Mouse (Mus musculus) v-Abl transformed pro-B cells (cell line): ENCODE data around the gene Rfx3.

ENCODE experiments used
- in situ Hi-C, 2 experiments: fragments of 400-800 bp; cut with MboI; formaldehyde crosslinking; loops; one replicate each; pipeline ENCODE4 v1.15.1; 2025; ENCODE audit not compliant: unreplicated experiment in 2 of 2

Gene Rfx3

DNA sequence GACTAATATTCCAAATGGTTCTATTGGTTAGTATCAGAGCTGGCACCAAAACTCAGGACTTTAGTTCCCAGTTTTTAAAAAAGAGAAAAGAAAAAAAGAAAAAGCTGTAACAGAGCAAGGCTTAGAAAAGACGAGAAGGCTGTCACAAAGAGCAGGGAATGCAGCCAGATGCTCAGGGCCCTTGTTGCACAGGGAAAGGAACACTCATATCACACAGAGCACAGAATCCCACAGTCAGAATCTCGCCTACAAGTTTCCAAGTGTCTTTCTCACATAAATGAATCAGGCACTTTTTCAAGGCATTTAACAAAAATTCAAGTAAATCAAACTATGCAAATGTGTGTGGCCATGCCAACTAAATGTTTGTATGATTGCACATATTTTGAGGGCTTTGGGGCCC, 94.5 kb downstream of the Rfx3 start:
- in situ Hi-C loops = loop anchor here in 1 of 2 experiments (25.0 kb wide), 1 partner anchor 479 kb away; the partner anchor contains the start of gene Pum3

DNA sequence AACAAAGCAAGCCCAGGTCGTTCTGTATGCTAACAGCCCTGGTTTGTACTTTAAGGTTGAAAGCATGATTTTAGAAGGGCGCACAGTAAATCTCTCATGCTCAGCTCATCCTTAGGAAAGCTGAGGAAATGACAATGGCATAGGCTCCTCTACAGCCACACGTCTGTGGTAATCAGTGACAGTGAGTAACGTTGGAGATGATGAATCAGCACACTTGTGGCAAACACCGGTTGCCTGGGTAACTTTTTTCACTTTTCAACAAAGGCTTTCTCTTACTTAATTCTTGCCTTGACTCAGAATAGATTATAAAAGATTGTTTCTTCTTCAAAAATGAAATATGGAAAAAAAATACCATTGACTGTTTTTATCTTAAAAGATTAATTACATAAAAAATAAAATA, 104.0 kb downstream of the Rfx3 start:
- in situ Hi-C loops = loop anchor here in 1 of 2 experiments (25.0 kb wide), 1 partner anchor 470 kb away; the partner anchor contains the start of gene Pum3

DNA sequence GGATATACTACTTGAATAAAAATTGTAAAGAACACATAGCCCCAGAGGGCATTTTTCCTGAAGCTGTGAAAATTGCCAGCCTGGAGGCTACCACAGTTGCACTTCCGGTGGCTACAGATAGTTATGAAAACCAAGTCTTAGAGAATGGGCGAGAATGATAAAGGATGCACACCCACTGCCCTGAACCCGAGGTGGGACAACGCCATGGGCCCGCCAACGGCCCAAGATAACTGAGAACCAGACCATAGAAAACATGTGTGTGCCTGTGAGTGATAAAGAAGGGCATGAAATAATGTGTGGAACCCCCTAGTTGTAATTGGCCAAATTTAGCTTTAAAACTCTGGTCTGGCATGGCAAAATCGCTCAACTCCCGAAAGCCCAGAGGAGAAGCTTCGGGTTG, 105.0 kb downstream of the Rfx3 start:
- in situ Hi-C loops = loop anchor here in 1 of 2 experiments (25.0 kb wide), 1 partner anchor 469 kb away; the partner anchor contains the start of gene Pum3

DNA sequence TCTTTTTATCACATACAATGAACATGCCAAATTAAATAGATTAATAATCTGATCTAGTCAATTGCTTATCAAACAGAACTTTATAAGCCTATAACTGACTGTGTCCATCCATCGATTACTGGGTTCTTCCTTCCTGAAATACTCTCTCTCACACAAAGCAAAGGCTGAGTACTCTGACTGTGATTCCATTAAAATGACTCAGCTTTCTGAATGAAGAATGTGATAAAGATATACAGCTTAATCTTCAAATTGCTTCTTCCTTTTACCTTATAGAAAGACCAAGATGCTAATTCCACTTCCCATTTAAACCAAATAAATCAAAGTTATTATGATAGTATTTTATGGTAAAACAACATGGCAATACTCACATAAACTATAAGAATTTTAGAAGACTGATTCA, 105.8 kb downstream of the Rfx3 start:
- in situ Hi-C loops = loop anchor here in 1 of 2 experiments (25.0 kb wide), 1 partner anchor 468 kb away; the partner anchor contains the start of gene Pum3

DNA sequence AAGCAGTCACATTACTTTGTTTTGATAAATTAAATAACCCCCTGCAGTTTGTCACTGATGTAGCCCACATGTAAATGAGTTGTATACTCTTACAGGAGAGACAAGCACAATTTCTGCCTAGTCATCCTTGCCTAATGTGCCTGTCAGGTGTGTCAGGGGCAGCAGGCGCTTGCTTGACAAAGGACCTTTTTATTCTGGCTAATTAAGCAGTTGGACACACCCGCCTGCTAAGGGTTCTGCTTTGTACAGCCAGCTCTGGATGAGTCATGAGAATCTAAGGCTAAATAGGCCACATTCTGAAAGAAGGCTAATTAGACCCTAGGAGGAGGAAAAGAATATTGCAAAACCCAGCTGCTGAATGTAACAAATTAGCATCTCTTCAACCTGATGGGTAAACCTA, 106.3 kb downstream of the Rfx3 start:
- in situ Hi-C loops = loop anchor here in 1 of 2 experiments (25.0 kb wide), 1 partner anchor 467 kb away; the partner anchor contains the start of gene Pum3

DNA sequence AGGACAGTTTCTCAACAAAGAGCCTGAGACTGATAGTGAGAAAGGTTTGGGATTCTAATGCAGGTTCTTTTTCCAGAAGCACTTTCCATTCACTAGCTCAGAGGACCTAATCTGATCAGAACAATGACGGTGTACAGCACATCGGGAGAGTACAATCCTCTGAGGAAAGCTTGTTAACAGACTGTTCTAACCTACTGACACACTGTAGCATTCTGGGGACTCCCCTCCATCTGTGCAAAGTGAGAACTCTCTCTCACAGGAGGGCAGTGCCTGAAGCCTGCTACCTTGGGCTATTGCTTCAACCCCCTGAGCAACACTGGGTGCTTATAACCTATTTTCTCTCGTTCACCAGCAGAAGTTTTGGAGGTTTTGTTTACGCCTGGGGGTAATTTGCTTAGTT, 106.8 kb downstream of the Rfx3 start:
- in situ Hi-C loops = loop anchor here in 1 of 2 experiments (25.0 kb wide), 1 partner anchor 467 kb away; the partner anchor contains the start of gene Pum3

DNA sequence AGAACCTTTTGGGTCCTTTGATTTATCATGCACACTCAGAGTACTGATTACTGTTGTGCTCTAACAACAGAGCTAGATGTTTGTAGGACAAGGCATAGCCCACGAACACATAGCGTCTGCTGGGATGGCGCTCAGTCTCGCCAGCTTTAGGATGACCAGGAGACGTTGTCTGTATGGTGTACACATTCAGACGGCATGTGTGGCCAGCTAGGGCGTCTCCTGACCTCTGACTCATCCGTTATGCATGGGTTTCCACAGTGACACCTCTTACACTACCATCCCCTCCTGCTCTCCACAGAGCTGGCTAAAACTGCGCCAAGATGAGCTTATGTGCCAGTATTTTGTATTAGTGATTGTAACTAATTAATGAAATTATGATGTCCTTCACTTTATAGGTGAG, 108.4 kb downstream of the Rfx3 start:
- in situ Hi-C loops = loop anchor here in 1 of 2 experiments (25.0 kb wide), 1 partner anchor 465 kb away; the partner anchor contains the start of gene Pum3

DNA sequence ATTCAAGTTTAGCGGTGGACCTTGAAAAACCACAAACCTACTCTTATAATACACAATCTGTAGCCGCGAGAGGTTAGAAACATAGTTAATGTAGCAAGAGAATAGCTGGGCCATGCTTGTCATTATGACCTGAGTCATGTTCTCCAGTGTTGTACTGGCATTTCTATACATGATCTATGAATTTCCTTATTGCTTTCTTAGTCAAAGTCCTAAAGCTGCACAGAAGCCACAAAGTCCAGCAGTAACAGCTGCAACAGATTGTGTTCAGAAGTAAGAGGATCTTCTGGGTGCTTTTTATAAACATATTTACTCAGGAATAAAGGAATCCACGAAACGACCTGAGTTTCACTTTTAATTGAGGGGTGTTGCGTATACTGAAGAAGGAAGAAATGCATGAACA, 109.3 kb downstream of the Rfx3 start:
- in situ Hi-C loops = loop anchor here in 1 of 2 experiments (25.0 kb wide), 1 partner anchor 464 kb away; the partner anchor contains the start of gene Pum3

DNA sequence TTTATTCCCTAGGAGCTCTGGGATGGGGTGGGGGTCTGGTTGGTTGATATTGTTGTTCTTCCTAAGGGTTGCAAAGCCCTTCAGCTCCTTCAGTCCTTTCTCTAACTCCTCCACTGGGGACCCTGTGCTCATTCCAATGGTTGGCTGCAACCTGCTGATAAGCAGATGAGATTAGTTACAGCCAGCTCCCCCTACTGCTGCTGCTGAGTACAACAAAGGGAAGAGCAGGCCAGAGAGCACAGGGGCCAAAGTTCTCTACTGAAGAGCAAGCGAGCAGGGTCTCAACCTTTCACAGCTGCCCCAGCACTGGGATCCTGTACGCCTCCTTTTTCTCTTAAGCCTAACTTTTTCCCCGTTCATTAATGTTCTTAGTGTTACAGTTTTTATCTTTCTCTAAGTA, 126.4 kb downstream of the Rfx3 start:
- in situ Hi-C loops = no loop called here

DNA sequence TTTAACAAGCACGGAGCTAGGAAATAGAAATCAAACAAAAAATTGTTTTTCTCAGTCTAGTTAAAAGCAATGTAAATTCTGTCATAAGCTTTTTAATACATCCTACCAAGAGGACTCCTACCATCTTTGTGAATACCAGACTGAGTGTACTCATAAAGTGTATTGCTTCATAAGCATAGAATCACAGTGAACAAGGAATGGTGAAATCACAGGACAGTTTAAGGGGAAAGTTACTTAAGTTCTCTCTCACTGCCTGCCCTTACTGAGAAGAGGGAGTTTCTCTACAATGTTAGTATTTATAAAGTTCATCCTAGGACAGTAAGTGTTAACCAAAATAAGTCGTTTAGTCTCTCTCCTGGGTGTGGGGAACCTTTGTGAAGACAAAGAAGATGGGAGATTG, 133.5 kb downstream of the Rfx3 start:
- in situ Hi-C loops = no loop called here

DNA sequence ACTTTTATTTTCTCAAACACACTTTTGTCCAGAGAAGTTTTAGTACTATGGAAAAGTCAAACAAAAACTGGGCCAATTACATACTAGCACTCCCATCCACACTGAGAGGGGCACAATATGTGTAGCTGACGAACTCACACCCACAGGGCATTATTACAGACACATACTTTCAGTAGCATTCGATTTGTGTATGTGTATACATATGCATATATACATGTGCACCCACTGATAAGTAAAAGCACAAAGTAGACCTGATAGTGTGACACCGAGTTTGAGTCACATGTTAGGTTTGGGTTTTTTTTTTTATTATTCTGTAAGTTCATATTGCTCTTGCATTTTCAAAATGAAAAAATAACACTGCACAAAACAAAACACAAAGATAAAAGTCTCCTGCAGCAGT, 140.2 kb downstream of the Rfx3 start:
- in situ Hi-C loops = no loop called here

DNA sequence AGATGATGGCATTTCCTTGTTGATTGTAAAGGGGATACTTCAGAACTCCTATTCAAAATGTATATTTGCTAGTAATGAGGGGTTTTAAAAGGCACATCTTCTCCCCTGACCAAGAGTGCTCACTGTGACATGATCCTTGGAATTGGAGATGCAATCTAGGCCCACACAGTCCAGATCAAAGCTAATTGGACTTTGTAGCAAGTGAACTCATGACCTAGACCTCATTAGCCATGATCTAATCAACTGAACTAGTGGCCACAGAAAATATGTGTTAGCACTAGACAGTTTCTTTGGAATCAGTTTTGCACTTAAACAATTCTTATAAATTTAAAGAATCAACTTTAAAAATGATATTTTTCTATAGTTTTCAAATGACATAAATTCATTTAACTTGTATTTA, 151.3 kb downstream of the Rfx3 start:
- in situ Hi-C loops = no loop called here

DNA sequence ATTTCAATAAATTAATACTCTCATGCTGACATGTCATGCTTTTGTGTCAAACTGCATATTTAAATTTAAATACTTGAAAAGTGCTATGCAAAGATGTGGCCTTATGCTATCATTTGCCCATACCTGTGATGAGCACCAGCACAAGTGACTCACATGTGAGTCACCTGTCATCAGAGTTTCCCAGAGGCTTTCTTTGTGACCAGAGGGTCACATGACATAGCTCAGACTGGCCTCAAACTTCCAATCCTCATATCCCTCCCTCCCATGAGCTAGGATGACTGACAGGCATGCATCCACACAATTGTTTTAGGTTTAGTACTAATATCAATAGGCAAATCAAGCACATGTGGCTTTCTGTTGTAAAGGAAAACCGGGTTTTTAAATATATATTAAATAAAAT, 162.0 kb downstream of the Rfx3 start:
- in situ Hi-C loops = no loop called here

DNA sequence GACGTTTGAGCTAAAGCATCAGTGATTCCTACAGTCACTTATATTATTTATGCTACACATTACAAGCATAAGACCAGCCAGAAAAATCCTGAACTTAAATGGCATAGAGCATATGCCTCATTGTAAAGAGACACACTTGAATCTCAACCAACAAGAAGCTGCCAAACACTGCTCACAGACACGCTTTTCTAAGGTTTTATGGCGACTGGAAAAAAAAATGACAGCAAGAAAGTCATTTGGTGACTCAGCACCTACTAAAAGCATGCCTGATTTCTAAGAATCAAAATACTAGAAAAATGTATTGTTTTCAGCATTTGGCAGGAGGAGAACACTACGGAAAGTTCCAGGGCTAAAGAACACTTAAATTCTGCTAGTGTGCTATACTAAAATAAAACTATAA, 163.9 kb downstream of the Rfx3 start:
- in situ Hi-C loops = no loop called here

DNA sequence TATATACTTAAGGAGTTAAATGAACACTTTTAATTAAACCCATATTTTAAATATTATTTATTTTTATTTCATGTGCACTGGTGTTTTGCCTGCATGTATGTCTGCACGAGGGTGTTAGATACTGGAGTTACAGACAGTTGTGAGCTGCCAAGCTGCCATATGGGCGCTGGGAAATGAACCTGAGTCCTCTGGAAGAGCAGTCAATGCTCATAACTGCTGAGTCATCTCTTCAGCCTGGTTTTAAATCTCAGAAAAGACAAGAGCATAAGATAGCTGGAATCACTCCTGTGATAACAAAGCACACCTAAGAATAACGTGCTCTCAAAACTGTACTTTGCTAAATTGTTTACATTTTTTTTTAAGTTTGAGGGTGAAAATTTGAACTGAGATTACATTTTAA, 172.3 kb downstream of the Rfx3 start:
- in situ Hi-C loops = no loop called here

DNA sequence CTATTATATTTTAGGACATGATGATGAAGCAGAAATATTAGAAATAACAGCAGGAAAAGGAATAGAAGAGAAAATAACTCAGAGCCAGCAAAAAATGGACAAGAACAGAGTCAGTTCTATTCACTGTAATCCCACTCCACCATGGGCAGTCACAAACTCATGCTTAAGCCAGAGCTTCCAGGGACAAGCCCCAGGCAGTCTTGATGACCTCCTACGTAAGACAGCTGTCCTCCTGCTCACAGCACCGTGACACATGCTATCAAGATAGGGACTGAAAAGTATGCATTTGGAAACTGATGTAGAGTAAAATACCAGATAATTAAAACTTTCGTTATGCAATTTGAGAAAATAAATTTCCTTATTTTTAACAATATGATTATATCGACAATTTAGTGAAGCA, 172.9 kb downstream of the Rfx3 start:
- in situ Hi-C loops = no loop called here

DNA sequence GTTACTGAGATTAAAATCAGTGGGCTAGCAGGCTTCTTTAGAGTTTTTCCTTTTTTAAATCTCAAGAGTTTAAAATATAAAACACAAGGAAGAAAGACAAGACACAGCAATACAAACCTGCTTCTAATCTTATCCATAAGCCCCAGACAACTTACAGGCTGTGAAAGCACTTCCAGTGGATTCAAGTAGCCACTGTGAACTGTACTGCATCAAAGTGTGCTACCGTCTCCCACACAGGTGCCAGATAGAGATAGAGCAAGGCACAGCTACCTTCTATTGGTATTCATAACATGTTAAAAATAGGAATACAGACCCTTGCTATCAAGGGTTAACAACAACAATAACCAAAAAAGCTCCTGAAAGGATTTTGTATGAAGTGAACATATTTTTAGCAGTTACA, 178.5 kb downstream of the Rfx3 start:
- in situ Hi-C loops = no loop called here

DNA sequence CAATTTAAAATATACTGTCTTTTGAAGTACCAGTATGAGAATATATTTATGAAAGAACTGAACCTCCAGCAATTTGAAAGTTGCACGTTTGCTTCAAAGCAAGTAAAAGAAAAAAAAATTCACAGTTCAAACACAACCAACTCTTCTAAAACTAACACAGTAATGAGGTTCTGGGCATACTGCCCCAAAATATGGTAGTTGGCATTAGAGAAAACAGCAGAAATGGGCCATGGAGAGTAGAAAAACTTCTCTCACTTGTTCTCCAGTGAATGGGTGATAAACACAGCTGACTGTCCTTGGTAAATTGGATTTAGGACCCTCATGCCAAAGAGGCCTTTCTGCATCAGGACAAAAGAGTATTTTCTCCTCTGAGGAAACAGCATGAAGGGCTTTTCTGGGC, 182.7 kb downstream of the Rfx3 start:
- in situ Hi-C loops = no loop called here

DNA sequence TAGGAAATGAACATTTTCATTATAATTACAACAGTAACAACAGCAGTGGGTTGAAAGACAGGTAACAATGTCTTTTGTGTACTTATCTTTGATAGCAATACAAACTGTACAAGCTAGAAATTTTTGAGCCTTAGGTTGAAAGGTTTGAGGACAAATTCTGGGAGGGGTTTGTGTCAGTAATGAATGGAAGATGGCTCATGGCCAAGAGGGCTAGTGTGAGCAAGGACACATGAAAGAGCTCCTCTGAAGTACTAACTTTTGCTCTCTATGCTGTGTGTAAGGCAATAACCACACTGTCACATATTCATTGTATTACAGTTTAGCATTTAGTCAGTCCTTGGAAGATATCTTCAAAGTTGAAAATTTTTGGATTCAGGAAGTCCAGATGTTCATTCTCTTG, 193.3 kb downstream of the Rfx3 start:
- in situ Hi-C loops = loop anchor here in 1 of 2 experiments (10.0 kb wide), 1 partner anchor 187 kb away; no protein-coding TSS in a partner anchor

DNA sequence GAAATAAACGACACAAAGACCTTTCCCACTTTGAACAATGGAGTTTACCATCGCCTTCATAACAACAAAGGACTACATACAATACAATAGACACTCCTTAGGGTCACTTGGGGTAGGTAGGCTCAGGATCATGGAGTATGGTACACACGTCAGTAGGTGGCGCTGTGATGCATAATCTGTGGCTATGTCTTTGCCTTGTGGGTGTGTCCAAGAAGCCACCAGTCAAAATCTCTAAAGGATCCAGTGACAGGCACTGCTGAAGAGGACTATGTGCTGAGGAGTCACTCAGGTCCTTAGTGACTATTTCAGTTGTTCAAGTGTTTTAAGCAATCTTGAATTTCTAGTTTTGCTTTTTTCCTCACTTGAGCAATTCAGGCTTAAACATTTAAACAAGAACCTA, 230.9 kb downstream of the Rfx3 start:
- in situ Hi-C loops = no loop called here

DNA sequence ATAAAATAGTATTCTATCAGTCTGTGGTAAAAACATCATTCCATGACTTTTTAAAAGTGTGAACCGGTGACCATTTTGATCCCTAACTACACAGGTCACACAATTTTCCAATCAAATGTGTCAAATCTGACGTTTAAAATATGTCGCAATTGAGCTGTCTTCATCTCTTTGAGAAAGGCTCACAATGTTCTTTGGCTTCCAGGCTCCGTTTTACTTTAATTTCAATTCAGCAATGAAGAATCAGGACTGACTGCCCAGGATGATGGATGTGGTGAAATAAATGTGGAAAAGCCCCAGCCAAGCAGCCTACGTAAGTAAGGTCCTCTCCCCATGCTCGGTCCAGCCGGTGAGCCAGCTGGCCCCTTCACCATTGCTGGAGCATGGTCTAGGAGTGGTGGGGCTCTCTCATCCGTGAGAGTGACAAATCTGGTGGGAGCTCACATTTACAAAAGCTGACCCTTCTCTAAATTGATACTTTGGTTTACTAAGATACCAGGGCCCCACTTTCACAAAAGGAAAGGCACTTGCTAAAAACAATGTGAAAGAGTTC, 240.2 kb downstream of the Rfx3 start:
- in situ Hi-C loops = no loop called here

DNA sequence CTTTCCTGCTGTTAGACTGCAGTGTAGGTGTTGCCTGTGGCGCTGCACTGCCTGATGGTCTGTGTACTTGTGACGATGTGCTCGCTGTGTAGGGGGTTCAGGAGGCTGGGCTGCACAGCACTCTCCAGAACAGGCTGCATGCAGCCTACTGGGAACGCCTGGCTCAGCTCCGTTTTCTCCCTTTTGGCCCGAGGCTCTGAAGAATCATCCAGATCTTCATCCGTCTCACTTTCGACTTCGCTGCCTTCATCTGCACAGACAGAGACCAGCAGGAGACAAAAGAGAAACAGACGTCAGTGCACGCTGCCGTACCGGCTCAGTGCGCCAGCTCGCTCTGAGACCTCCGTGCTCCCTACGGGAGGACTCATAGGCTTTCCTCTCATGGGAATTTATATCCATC, 242.5 kb downstream of the Rfx3 start:
- in situ Hi-C loops = no loop called here

DNA sequence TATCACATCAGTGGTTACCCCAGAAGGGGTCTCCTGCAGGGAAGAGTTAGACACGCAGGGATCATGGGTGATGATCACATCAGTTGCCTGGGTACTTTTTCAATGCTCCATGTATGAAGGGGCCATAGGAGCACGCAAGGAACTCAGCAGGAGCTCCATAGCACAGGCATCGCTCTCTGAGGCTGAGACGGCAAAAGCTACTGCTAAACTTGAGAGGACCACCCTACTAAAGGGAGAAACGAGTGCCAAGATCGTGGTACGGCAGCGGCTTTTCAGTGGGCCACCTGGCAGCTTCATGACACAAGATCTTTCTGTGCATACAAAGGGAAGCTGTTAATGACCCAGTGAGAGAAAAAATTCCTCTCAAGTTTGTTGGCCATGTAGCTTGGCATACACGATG, 250.7 kb downstream of the Rfx3 start:
- in situ Hi-C loops = no loop called here
